7 mouse cellular contexts compared by ENCODE assay signal in the genomic region with DNA sequence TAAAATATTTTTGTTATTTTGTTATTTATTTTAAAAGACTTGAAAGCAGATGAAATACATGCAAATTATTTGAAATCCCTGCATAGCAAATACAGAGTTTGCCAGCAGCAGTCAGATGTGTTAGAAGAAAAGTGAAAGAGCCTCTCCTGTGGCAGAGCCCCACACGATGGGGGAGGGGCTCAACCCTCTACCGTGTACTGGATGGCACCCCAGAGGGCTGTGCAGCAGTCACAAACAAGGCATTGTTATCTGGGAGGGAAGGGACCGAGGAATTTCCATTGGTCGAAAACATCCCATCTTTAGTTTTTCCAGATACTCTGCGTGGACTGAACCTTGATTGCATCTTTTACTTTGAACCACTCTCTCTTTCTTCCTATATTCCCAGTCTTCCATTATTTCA. TPM values are rescaled to one million over a fixed set of nuclear protein-coding genes. Genes with fewer than 3 reads are reported as not detected.
DNase-seq lines count a peak whose midpoint lies in the region; ATAC-seq lines count a peak whose summit lies in the region.
"Not testable (repeated sequence)": the region's sequence is repeated elsewhere in the genome, so short reads cannot be mapped to it uniquely, and the experiment has no call there.

No protein-coding gene starts in this region.

- H3K9ac ChIP-seq in heart, embryonic 13.5 days, result 0 out of 2 replicates have a peak overlapping the region, but pooled peaks have one; percentile 82
- not testable (repeated sequence) for H3K9ac ChIP-seq in intestine, embryonic 14.5 days (ENCODE audit: low read length); midbrain, embryonic 13.5 days (replicated peaks)

- 17% methylated on average over 5 of the region's 5 CpGs for WGBS in embryonic facial prominence, embryonic 10.5 days
- 28% methylated on average over 5 of the region's 5 CpGs for WGBS in heart, embryonic 13.5 days
- WGBS in intestine, embryonic 14.5 days, result 47% methylated on average over 5 of the region's 5 CpGs
- WGBS in limb, embryonic 10.5 days, result 49% methylated on average over 5 of the region's 5 CpGs
- 16% methylated on average over 5 of the region's 5 CpGs for WGBS in midbrain, embryonic 13.5 days

- not testable (repeated sequence) for ATAC-seq in heart, embryonic 13.5 days (ENCODE audit: extremely low read depth, insufficient number of reproducible peaks, low FRiP score, low TSS enrichment); intestine, embryonic 14.5 days (replicated peaks; ENCODE audit: low FRiP score, low TSS enrichment, low read depth)
- ATAC-seq in midbrain, embryonic 13.5 days, result peak; percentile 83

- H3K4me3 ChIP-seq in embryonic facial prominence, embryonic 10.5 days, result peak overlapping the region; percentile 60; the same call in 1 of the 2 replicates
- H3K4me3 ChIP-seq in heart, embryonic 13.5 days, result 0 out of 2 replicates have a peak overlapping the region, but pooled peaks have one; percentile 48
- H3K4me3 ChIP-seq in intestine, embryonic 14.5 days (ENCODE audit: low read depth, low read length); midbrain, embryonic 13.5 days (replicated peaks): not testable (repeated sequence)
- H3K4me3 ChIP-seq in limb, embryonic 10.5 days, result peak overlapping the region; percentile 52; the same call in 1 of the 2 replicates

- H3K4me2 ChIP-seq in heart, embryonic 13.5 days, result peak overlapping the region; percentile 64
- H3K4me2 ChIP-seq in intestine, embryonic 14.5 days (ENCODE audit: low read length), result not testable (repeated sequence)
- peak overlapping the region; percentile 52 for H3K4me2 ChIP-seq in midbrain, embryonic 13.5 days (replicated peaks)

- peaks cover 10% of the 10 kb centered on the region for H3K4me1 ChIP-seq in embryonic facial prominence, embryonic 10.5 days
- H3K4me1 ChIP-seq in heart, embryonic 13.5 days; intestine, embryonic 14.5 days (replicated peaks; ENCODE audit: control insufficient read depth, insufficient read depth, low read length); limb, embryonic 10.5 days; midbrain, embryonic 13.5 days (replicated peaks): not testable (repeated sequence)

- not testable (repeated sequence) for H3K27me3 ChIP-seq in embryonic facial prominence, embryonic 10.5 days (replicated peaks; ENCODE audit: low read depth, poor library complexity, severe bottlenecking); heart, embryonic 13.5 days (replicated peaks); intestine, embryonic 14.5 days (replicated peaks; ENCODE audit: control insufficient read depth, insufficient read depth, low read length); limb, embryonic 10.5 days (ENCODE audit: low read depth, poor library complexity, severe bottlenecking); midbrain, embryonic 13.5 days

- not testable (repeated sequence) for H3K9me3 ChIP-seq in embryonic facial prominence, embryonic 10.5 days; heart, embryonic 13.5 days; intestine, embryonic 14.5 days (ENCODE audit: control insufficient read depth, low read length); limb, embryonic 10.5 days (replicated peaks); midbrain, embryonic 13.5 days

- peaks cover 37% of the 10 kb centered on the region for H3K36me3 ChIP-seq in embryonic facial prominence, embryonic 10.5 days (replicated peaks)
- H3K36me3 ChIP-seq in heart, embryonic 13.5 days, result peaks cover 71% of the 10 kb centered on the region
- peaks cover 58% of the 10 kb centered on the region for H3K36me3 ChIP-seq in intestine, embryonic 14.5 days (ENCODE audit: control insufficient read depth, insufficient read depth, low read length)
- H3K36me3 ChIP-seq in limb, embryonic 10.5 days, result peaks cover 46% of the 10 kb centered on the region
- H3K36me3 ChIP-seq in midbrain, embryonic 13.5 days, result peaks cover 22% of the 10 kb centered on the region; the same call in 1 of the 2 replicates

- H3K27ac ChIP-seq in embryonic facial prominence, embryonic 10.5 days (replicated peaks); limb, embryonic 10.5 days; midbrain, embryonic 13.5 days: not testable (repeated sequence)
- H3K27ac ChIP-seq in heart, embryonic 13.5 days (replicated peaks), result peak overlapping the region; percentile 53
- peak overlapping the region; percentile 3; the same call in 1 of the 2 replicates for H3K27ac ChIP-seq in intestine, embryonic 14.5 days (ENCODE audit: low read depth)

- DNase-seq in adrenal gland, postnatal 36 days, result peak; percentile 4 to 34
- peak; percentile 28 for DNase-seq in embryonic facial prominence, embryonic 10.5 days (ENCODE audit: low spot score)
- DNase-seq in intestine, embryonic 14.5 days (ENCODE audit: low spot score); limb, embryonic 10.5 days (ENCODE audit: low spot score): not testable (repeated sequence)
- peak; percentile 23 for DNase-seq in right cerebral cortex, postnatal 4 days

RNA-seq across cellular contexts. Expression of a gene that starts 35.5 kb away (rescaled TPM):
- total RNA-seq in adrenal gland, postnatal 36 days (2021), result 10 to 100 TPM; 82.9 to 90.9 TPM
- polyA plus RNA-seq in embryonic facial prominence, embryonic 10.5 days (2016; fragmentation: Nextera tagmentation; extraction: Ambion mirVana), result 72.2 and 74.8 TPM in 2 replicates
- 62.3 and 65.5 TPM in 2 replicates for polyA plus RNA-seq in heart, embryonic 13.5 days (2015; fragmentation: Nextera tagmentation; extraction: Ambion mirVana)
- polyA plus RNA-seq in intestine, embryonic 14.5 days (2014; fragmentation: Nextera tagmentation; extraction: Ambion mirVana), result 92.9 and 99.7 TPM in 2 replicates
- 65.1 and 86.5 TPM in 2 replicates for polyA plus RNA-seq in limb, embryonic 10.5 days (2016; fragmentation: Nextera tagmentation; extraction: Ambion mirVana)
- polyA plus RNA-seq in midbrain, embryonic 13.5 days (2015; fragmentation: Nextera tagmentation; extraction: Ambion mirVana), result 66.3 and 68.7 TPM in 2 replicates

RNA-seq across cellular contexts. Expression of a gene that starts 35.6 kb away (rescaled TPM):
- total RNA-seq in adrenal gland, postnatal 36 days (2021), result 10 to 100 TPM in 1 of 2 experiments, 1 to 10 TPM in 1; 9.1 to 12.7 TPM
- polyA plus RNA-seq in embryonic facial prominence, embryonic 10.5 days (2016; fragmentation: Nextera tagmentation; extraction: Ambion mirVana), result 2.6 and 3.4 TPM in 2 replicates
- 2.7 and 3.3 TPM in 2 replicates for polyA plus RNA-seq in heart, embryonic 13.5 days (2015; fragmentation: Nextera tagmentation; extraction: Ambion mirVana)
- 8.1 and 8.3 TPM in 2 replicates for polyA plus RNA-seq in intestine, embryonic 14.5 days (2014; fragmentation: Nextera tagmentation; extraction: Ambion mirVana)
- 2.4 and 2.8 TPM in 2 replicates for polyA plus RNA-seq in limb, embryonic 10.5 days (2016; fragmentation: Nextera tagmentation; extraction: Ambion mirVana)
- 9.3 and 11.7 TPM in 2 replicates for polyA plus RNA-seq in midbrain, embryonic 13.5 days (2015; fragmentation: Nextera tagmentation; extraction: Ambion mirVana)

RNA-seq across cellular contexts. Expression of a gene that starts 48.8 kb away (rescaled TPM):
- 10 to 100 TPM; 56.1 to 56.6 TPM for total RNA-seq in adrenal gland, postnatal 36 days (2021)
- polyA plus RNA-seq in embryonic facial prominence, embryonic 10.5 days (2016; fragmentation: Nextera tagmentation; extraction: Ambion mirVana), result 128 and 149 TPM in 2 replicates
- polyA plus RNA-seq in heart, embryonic 13.5 days (2015; fragmentation: Nextera tagmentation; extraction: Ambion mirVana), result 145 and 149 TPM in 2 replicates
- 158 and 173 TPM in 2 replicates for polyA plus RNA-seq in intestine, embryonic 14.5 days (2014; fragmentation: Nextera tagmentation; extraction: Ambion mirVana)
- polyA plus RNA-seq in limb, embryonic 10.5 days (2016; fragmentation: Nextera tagmentation; extraction: Ambion mirVana), result 110 and 144 TPM in 2 replicates
- 217 and 231 TPM in 2 replicates for polyA plus RNA-seq in midbrain, embryonic 13.5 days (2015; fragmentation: Nextera tagmentation; extraction: Ambion mirVana)
